Mouse (Mus musculus): ENCODE data around the gene Rbm12. TPM values are rescaled to one million over a fixed set of nuclear protein-coding genes. Genes with fewer than 3 reads are reported as not detected.
A peak's percentile ranks its signal among the peaks of the same experiment; 100 is the strongest.

Gene Rbm12
- polyA plus RNA-seq, 1 experiment from 2014 or later = 47.3 TPM

DNA sequence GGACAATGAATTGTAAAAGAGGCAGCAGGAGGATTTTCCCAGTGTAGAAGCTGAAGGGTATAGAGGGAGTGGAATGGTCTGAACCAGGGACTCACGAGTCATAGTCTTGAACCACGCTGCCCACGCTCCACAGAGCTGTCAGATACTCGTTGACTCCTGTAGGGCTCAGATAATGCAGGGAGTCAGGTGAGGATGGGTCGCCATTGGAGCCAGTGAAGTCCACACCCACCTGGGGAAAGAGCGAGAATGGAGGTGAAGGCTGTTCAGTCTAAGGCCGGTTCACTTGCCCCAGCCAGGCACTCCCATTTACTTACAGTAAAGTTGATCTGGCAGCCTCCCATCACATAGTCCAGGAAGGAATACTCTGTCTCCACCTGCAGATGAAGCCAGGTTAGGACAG lies 34.3 kb downstream of the Rbm12 start:
- DNase-seq (ENCODE audit: low spot score) (no peak), ATAC-seq (replicated peaks; ENCODE audit: insufficient number of reproducible peaks, low FRiP score, low TSS enrichment, low read depth) (no peak)
- 87% methylated on average over 7 of the region's 7 CpGs for WGBS
- no peaks in the 10 kb centered on the region for H3K9me3 ChIP-seq (replicated peaks; ENCODE audit: control insufficient read depth, low read length)
- peaks cover 10% of the 10 kb centered on the region for H3K36me3 ChIP-seq (replicated peaks; ENCODE audit: control insufficient read depth, insufficient read depth, low read depth, low read length)
- H3K9ac ChIP-seq (replicated peaks; ENCODE audit: low read length) = no peak overlapping the region
- no peak overlapping the region for H3K4me3 ChIP-seq (ENCODE audit: low read depth, low read length)
- H3K27me3 ChIP-seq (ENCODE audit: control insufficient read depth, insufficient read depth, low read length) = no peaks in the 10 kb centered on the region
- no peak overlapping the region for H3K27ac ChIP-seq (replicated peaks; ENCODE audit: low read depth, low read length)
- no peaks in the 10 kb centered on the region for H3K4me1 ChIP-seq (ENCODE audit: control insufficient read depth, insufficient read depth, low read length)
- no peak overlapping the region for H3K4me2 ChIP-seq (ENCODE audit: low read depth, low read length)

DNA sequence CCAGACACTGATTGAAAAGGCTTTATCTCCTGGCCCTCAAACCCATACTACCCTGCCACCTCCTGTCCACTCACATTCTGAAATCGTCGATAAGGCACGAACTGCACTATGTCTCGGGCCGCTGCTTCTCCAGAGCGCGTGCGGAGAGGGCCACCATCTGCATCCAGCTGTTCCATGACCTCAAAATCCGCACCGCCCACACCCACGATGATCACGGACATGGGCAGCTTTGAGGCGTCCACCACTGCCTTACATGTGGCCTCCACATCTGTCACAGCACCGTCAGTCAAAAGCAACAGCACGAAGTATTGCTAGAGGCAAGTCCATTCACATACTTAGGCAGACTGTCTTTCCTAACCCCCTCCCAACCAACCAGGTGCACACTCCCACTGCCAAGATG lies 38.1 kb downstream of the Rbm12 start:
- H3K36me3 ChIP-seq (replicated peaks; ENCODE audit: control insufficient read depth, insufficient read depth, low read depth, low read length) = peaks cover 17% of the 10 kb centered on the region
- H3K27ac ChIP-seq (replicated peaks; ENCODE audit: low read depth, low read length) = no peak overlapping the region
- ATAC-seq (replicated peaks; ENCODE audit: insufficient number of reproducible peaks, low FRiP score, low TSS enrichment, low read depth) = no peak
- no peaks in the 10 kb centered on the region for H3K4me1 ChIP-seq (ENCODE audit: control insufficient read depth, insufficient read depth, low read length)
- no peak for DNase-seq (ENCODE audit: low spot score)
- no peak overlapping the region for H3K9ac ChIP-seq (replicated peaks; ENCODE audit: low read length)
- 97% methylated on average over 15 of the region's 15 CpGs for WGBS
- no peak overlapping the region for H3K4me2 ChIP-seq (ENCODE audit: low read depth, low read length)
- H3K27me3 ChIP-seq (ENCODE audit: control insufficient read depth, insufficient read depth, low read length) = no peaks in the 10 kb centered on the region
- no peak overlapping the region for H3K4me3 ChIP-seq (ENCODE audit: low read depth, low read length)
- no peaks in the 10 kb centered on the region for H3K9me3 ChIP-seq (replicated peaks; ENCODE audit: control insufficient read depth, low read length)

DNA sequence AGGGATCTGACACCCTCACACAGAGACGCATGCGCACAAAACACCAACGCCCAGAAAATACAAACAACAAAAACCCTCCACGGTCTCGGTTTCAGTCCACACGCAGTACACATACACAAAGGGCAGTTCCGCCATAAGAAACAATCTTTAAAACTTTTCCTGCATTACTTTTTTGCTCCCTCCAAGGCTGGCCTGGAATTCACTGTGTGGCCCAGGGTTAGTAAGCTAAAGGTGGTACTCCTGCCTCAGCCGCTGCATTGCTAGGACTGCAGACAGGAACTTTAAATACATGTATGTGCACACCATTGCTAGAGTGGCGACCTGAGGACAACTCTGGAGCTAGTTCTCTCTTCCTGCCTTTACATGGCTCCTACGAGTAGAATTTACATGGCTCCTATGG lies 40.5 kb downstream of the Rbm12 start:
- Histone ChIP-seq H3K27me3 (ENCODE audit: control insufficient read depth, insufficient read depth, low read length) (no peaks in the 10 kb centered on the region), H3K9me3 (replicated peaks; ENCODE audit: control insufficient read depth, low read length) (no peaks in the 10 kb centered on the region), H3K4me3 (ENCODE audit: low read depth, low read length) (no peak overlapping the region), H3K27ac (replicated peaks; ENCODE audit: low read depth, low read length) (no peak overlapping the region), H3K4me1 (ENCODE audit: control insufficient read depth, insufficient read depth, low read length) (no peaks in the 10 kb centered on the region), H3K4me2 (ENCODE audit: low read depth, low read length) (no peak overlapping the region), H3K36me3 (replicated peaks; ENCODE audit: control insufficient read depth, insufficient read depth, low read depth, low read length) (peaks cover 13% of the 10 kb centered on the region), H3K9ac (replicated peaks; ENCODE audit: low read length) (no peak overlapping the region)
- ATAC-seq (replicated peaks; ENCODE audit: insufficient number of reproducible peaks, low FRiP score, low TSS enrichment, low read depth) (no peak), DNase-seq (ENCODE audit: low spot score) (no peak)
- WGBS = 95% methylated on average over 10 of the region's 10 CpGs

DNA sequence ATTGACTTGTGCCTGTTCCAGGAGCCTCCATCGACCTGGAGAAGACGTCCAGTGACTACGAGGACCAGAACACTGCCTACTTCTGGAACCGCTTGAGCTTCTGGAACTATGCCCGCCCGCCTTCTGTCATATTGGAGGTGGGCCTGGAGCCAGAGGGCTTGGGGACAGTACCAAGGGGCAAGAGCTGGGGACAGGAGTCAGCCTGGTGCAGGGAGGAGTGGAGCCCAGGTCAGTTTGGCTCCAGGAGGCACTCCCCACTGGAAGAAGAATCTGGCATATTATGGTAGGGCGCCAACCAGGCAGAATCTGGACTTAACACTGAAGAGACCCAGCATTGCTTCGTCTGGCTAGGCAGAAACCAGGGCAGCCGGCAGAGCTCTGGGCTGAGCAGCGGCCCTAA lies 43.9 kb downstream of the Rbm12 start:
- Histone ChIP-seq H3K4me2 (ENCODE audit: low read depth, low read length) (no peak overlapping the region), H3K4me1 (ENCODE audit: control insufficient read depth, insufficient read depth, low read length) (no peaks in the 10 kb centered on the region), H3K27ac (replicated peaks; ENCODE audit: low read depth, low read length) (no peak overlapping the region), H3K4me3 (ENCODE audit: low read depth, low read length) (no peak overlapping the region), H3K36me3 (replicated peaks; ENCODE audit: control insufficient read depth, insufficient read depth, low read depth, low read length) (peaks cover 8% of the 10 kb centered on the region), H3K9me3 (replicated peaks; ENCODE audit: control insufficient read depth, low read length) (no peaks in the 10 kb centered on the region), H3K9ac (replicated peaks; ENCODE audit: low read length) (no peak overlapping the region), H3K27me3 (ENCODE audit: control insufficient read depth, insufficient read depth, low read length) (no peaks in the 10 kb centered on the region)
- ATAC-seq (replicated peaks; ENCODE audit: insufficient number of reproducible peaks, low FRiP score, low TSS enrichment, low read depth) (no peak), DNase-seq (ENCODE audit: low spot score) (no peak)
- 96% methylated on average over 10 of the region's 10 CpGs for WGBS

DNA sequence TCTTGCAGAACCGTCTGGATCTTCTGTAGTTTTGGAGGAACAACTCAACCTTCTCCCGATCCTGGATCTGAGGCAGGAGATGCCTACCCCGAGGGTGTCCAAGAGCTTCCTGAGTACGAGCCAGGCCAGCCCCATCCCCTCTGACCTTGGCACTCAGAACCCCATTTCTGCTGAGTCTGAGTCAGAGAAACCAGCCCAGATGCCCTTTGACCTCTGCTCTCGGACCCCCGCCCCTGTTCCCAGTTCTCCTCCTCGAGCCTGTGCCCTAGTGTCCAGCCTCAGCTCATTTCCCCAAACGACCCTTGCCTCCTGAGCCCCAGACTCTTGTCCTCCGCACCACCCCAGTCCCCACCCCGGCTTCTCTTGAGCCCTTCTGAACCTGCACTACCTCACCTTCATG lies 45.7 kb downstream of the Rbm12 start:
- ATAC-seq (replicated peaks; ENCODE audit: insufficient number of reproducible peaks, low FRiP score, low TSS enrichment, low read depth) = peak; percentile 12; the same call in 1 of the 2 replicates
- no peak overlapping the region for H3K27ac ChIP-seq (replicated peaks; ENCODE audit: low read depth, low read length)

DNA sequence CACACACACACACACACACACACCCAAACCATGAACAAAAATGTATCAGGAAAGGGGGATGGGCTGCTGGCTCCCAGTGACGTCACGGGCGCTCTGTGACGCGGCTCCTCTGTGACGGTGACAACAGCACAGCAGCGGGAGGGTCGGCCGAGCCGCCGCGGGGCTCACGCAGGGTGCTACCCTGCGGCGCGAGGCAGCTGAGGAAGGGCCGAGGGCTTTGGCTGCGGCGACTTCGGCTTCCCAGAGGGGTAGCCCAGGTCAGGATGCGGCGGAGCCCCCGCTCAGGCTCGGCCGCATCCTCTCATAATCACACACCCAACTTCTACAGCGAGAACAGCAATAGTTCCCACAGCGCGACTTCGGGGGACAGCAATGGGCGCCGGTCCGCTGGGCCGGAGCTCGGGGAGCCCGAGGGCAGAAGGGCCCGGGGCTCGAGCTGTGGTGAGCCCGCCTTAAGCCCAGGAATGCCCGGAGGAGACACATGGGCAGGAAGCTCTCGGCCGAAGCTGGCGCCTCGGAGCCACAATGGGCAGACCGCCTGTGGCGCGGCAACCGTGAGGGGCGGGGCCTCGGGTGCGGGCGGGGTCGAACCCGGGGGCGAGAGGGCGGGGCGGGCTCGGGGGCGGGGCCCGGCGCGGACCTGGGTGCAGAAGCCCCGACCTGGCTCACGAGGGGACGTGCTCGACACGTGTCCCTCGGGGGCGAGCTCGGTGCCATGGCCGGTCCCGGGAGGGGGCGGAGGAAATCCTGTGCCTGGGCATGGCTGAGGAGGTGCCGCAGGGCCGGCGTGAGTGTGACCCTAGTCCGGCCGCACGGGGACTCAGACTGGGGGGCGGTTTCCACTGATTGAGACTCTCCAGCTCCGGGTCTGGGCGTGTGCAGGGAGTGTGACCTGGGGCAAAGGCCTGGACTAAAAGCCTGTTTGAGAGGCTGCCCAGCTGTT lies 46.4 kb downstream of the Rbm12 start, which contains the start of gene Spag4:
Spag4 (plus strand) TSS at position 77 of the 943 bp plus-strand sequence.
- peaks cover 4% of the 10 kb centered on the region; the same call in 1 of the 2 replicates for H3K36me3 ChIP-seq (replicated peaks; ENCODE audit: control insufficient read depth, insufficient read depth, low read depth, low read length)
- H3K9me3 ChIP-seq (replicated peaks; ENCODE audit: control insufficient read depth, low read length) = no peaks in the 10 kb centered on the region
- H3K4me2 ChIP-seq (ENCODE audit: low read depth, low read length) = peak within 1 kb of the TSS; percentile 96
- DNase-seq (ENCODE audit: low spot score) (peak; percentile 85), ATAC-seq (replicated peaks; ENCODE audit: insufficient number of reproducible peaks, low FRiP score, low TSS enrichment, low read depth) (peak; percentile 61)
- H3K4me1 ChIP-seq (ENCODE audit: control insufficient read depth, insufficient read depth, low read length) = no peaks in the 10 kb centered on the region
- under 1% methylated on average over 74 of the region's 81 CpGs for WGBS
- H3K9ac ChIP-seq (replicated peaks; ENCODE audit: low read length) = peak within 1 kb of the TSS; percentile 94
- H3K4me3 ChIP-seq (ENCODE audit: low read depth, low read length) = peak within 1 kb of the TSS; percentile 78
- peak within 1 kb of the TSS; percentile 70; the same call in 1 of the 2 replicates for H3K27ac ChIP-seq (replicated peaks; ENCODE audit: low read depth, low read length)
- H3K27me3 ChIP-seq (ENCODE audit: control insufficient read depth, insufficient read depth, low read length) = no peaks in the 10 kb centered on the region

More for the DNA sequence above, 45.7 kb downstream of the Rbm12 start:
- no peaks in the 10 kb centered on the region for H3K9me3 ChIP-seq (replicated peaks; ENCODE audit: control insufficient read depth, low read length)
- peak overlapping the region; percentile 78 for H3K4me3 ChIP-seq (ENCODE audit: low read depth, low read length)
- DNase-seq (ENCODE audit: low spot score) = no peak
- peak overlapping the region; percentile 94 for H3K9ac ChIP-seq (replicated peaks; ENCODE audit: low read length)
- H3K4me2 ChIP-seq (ENCODE audit: low read depth, low read length) = peak overlapping the region; percentile 96
- H3K27me3 ChIP-seq (ENCODE audit: control insufficient read depth, insufficient read depth, low read length) = no peaks in the 10 kb centered on the region
- peaks cover 4% of the 10 kb centered on the region for H3K36me3 ChIP-seq (replicated peaks; ENCODE audit: control insufficient read depth, insufficient read depth, low read depth, low read length)
- no peaks in the 10 kb centered on the region for H3K4me1 ChIP-seq (ENCODE audit: control insufficient read depth, insufficient read depth, low read length)
- WGBS = 26% methylated on average over 10 of the region's 10 CpGs

DNA sequence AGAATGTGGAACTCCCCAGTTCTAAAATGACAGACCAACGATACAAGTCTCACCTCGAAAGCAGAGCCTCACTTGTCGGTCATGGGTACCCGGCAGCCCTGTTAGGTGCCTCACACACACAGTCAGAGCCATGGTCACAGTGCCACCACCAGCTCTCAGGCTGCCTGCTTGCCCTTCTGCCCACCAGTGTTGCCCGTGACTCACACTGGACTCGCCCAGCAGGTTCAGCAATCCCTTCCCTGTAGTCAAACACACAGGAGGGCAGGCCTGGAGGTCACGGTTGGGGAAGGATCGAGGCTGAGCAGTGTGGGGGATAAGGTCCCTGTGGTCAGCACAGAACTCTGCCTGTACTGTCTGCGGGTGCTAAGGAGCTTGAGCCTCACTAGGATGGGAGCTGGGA lies 59.0 kb downstream of the Rbm12 start, which contains the start of gene Fer1l4:
Fer1l4 (minus strand) TSS at position 132 of the 400 bp plus-strand sequence.
- H3K27me3 ChIP-seq (ENCODE audit: control insufficient read depth, insufficient read depth, low read length) = no peaks in the 10 kb centered on the region
- no peak within 1 kb of the TSS for H3K4me3 ChIP-seq (ENCODE audit: low read depth, low read length)
- H3K4me2 ChIP-seq (ENCODE audit: low read depth, low read length) = no peak within 1 kb of the TSS
- no peak for DNase-seq (ENCODE audit: low spot score)
- WGBS = 82% methylated on average over 9 of the region's 9 CpGs
- no peak within 1 kb of the TSS for H3K27ac ChIP-seq (replicated peaks; ENCODE audit: low read depth, low read length)
- no peak within 1 kb of the TSS for H3K9ac ChIP-seq (replicated peaks; ENCODE audit: low read length)
- no peak for ATAC-seq (replicated peaks; ENCODE audit: insufficient number of reproducible peaks, low FRiP score, low TSS enrichment, low read depth)
- no peaks in the 10 kb centered on the region for H3K4me1 ChIP-seq (ENCODE audit: control insufficient read depth, insufficient read depth, low read length)
- H3K36me3 ChIP-seq (replicated peaks; ENCODE audit: control insufficient read depth, insufficient read depth, low read depth, low read length) = no peaks in the 10 kb centered on the region
- H3K9me3 ChIP-seq (replicated peaks; ENCODE audit: control insufficient read depth, low read length) = no peaks in the 10 kb centered on the region

DNA sequence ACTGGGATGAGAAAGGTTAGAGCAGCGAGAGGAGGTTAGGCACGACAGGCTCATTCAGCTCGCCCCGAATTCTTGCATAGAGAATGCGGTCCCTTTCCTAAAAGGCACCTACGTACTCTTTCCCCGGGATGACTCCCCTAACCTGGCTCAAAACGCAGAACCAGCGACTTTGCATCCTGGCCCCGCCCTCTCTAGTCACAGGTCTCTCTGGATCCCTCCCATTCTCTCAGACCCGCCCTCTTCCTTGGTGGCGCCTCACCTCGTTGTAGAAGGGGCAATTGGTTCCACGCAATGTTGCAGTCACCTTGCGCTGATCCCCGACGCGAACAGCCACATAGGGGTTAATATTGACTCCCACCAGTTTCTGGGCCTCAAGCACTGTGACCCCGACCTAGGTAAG lies 63.8 kb downstream of the Rbm12 start:
- DNase-seq (ENCODE audit: low spot score) = peak; percentile 37
- H3K27ac ChIP-seq (replicated peaks; ENCODE audit: low read depth, low read length) = no peak overlapping the region
- peaks cover 4% of the 10 kb centered on the region; the same call in 1 of the 2 replicates for H3K27me3 ChIP-seq (ENCODE audit: control insufficient read depth, insufficient read depth, low read length)
- H3K4me3 ChIP-seq (ENCODE audit: low read depth, low read length) = 0 out of 2 replicates have a peak overlapping the region, but pooled peaks have one; percentile 5
- H3K4me1 ChIP-seq (ENCODE audit: control insufficient read depth, insufficient read depth, low read length) = no peaks in the 10 kb centered on the region
- no peak for ATAC-seq (replicated peaks; ENCODE audit: insufficient number of reproducible peaks, low FRiP score, low TSS enrichment, low read depth)
- 7% methylated on average over 19 of the region's 19 CpGs for WGBS
- H3K4me2 ChIP-seq (ENCODE audit: low read depth, low read length) = peak overlapping the region; percentile 19; the same call in 1 of the 2 replicates
- no peaks in the 10 kb centered on the region for H3K9me3 ChIP-seq (replicated peaks; ENCODE audit: control insufficient read depth, low read length)
- no peaks in the 10 kb centered on the region for H3K36me3 ChIP-seq (replicated peaks; ENCODE audit: control insufficient read depth, insufficient read depth, low read depth, low read length)
- no peak overlapping the region; the same call in 1 of the 2 replicates for H3K9ac ChIP-seq (replicated peaks; ENCODE audit: low read length)

Measured in embryonic facial prominence, embryonic 11.5 days (tissue).